Mouse (Mus musculus) CH12.LX (cell line): ENCODE data around the gene Itpr1.

Source experiments
- CTCF ChIP-seq, 2 experiments: IDR thresholded peaks in 1 of 2; conservative IDR thresholded peaks in 1 of 2; 2 replicates each; pipeline ENCODE4 v1.5.1; 2011 to 2012; ENCODE audit warnings: low read depth in 2 of 2, low read length in 2 of 2, improper control_type of control experiment in 1 of 2, inconsistent platforms in 1 of 2, mild to moderate bottlenecking in 1 of 2, moderate library complexity in 1 of 2
- ELF1 ChIP-seq: IDR thresholded peaks from 2 replicates; pipeline ENCODE4 v1.6.1; 2014; ENCODE audit warnings: low read depth, mild to moderate bottlenecking, inconsistent platforms, low read length, improper control_type of control experiment
- EP300 ChIP-seq: IDR thresholded peaks from 2 replicates; pipeline ENCODE4 v1.6.1; 2011; ENCODE audit warnings: low read length, improper control_type of control experiment
- RCOR1 ChIP-seq: conservative IDR thresholded peaks from 2 replicates; pipeline ENCODE4 v1.6.1; 2012; ENCODE audit warnings: low read depth, mild to moderate bottlenecking, inconsistent platforms, low read length, improper control_type of control experiment
- ZMIZ1 ChIP-seq: IDR thresholded peaks from 2 replicates; pipeline ENCODE4 v1.6.1; 2012; ENCODE audit warnings: low read depth, mild to moderate bottlenecking, inconsistent platforms, low read length, improper control_type of control experiment

GRCm38 (mm10) chr6:108517986-108518385 is 305.1 kb downstream of the Itpr1 start:
- TF ChIP-seq EP300 (no peak), ELF1 (no peak), ZMIZ1 (no peak), CTCF (conservative IDR thresholded peaks at IDR 0.05 in 1 of 2, IDR thresholded peaks at IDR 0.05 in 1 of 2; ENCODE audit: low read depth in 2 of 2, low read length in 2 of 2) (no peak), RCOR1 (no peak)
